Mouse (Mus musculus) layer of hippocampus, adult 11-12 months (tissue): ENCODE measurements at regions not wholly inside any gene's neighbourhood (a gene's known extent, or its start where the extent isn't known, plus 50 kb on each side); places are given as distances from the start of the nearest gene placed in this dataset.
"Not testable (repeated sequence)": the region's sequence is repeated elsewhere in the genome, so short reads cannot be mapped to it uniquely, and the experiment has no call there.

Experiments
- DNase-seq: peaks from one replicate; pipeline ENCODE4 v3.0.0; 2022; ENCODE audit warnings: low spot score

DNA sequence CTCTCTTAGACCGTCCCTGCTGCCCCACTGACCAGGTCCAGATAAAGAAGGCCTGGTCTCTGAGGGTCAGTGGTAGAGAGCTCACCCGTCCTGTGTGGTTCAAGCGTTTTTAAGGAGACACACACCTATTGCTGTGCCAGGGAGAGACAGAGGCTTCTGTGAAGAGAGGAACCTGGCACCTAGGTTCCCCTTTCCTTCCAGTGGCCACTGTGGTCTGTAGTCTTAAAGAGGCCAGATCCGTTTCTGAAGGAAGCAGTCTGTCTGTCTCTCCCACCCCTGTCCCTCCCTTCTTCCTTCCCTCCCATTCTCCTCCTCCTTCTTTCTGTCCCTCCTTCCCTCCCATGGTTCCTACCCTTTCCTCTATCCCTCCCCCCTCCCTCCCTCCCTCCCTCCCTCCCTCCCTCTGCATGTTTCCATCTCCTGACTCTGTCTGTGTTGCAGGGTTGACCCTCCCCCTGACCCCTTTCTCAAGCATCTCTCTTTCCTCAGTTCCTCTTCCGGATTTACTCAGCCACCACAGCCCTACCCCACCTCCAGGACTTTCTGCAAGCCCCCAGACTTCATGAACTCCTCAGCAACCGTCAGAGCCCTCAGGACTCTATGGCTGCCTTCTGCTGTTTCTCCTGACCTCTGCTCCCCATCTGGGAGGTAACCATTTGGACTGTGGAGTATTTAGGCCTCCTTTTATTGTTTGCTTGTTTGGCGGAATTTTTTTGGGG lies 100.1 kb upstream of the Ubl3 start:
- DNase-seq, result no peak

- no peak for DNase-seq
Measured at GRCm38 (mm10) chr5:148651736-148652135, 99.1 kb upstream of the Ubl3 start.

- DNase-seq, result not testable (repeated sequence)
Measured at GRCm38 (mm10) chr5:148649573-148649972, 97.0 kb upstream of the Ubl3 start.

DNA sequence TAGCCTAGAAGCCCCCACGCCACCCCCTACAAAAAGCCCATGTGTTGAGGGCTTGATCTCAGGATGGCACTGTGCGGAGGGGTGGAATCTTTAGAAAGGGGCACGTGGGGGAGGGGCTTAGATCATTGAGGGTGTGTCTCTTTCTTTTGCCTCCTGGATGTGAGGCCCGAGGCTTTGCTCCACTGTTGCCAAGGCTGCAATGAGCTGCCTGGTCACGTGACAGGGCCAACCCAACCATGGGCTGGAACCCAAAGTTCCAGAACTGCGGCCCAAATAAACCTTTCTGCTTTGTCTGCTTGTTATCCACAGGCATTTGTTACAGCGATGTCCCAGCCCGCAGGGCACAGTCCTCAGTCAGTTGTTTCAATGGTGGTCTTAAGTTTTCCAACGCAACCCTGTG lies 96.5 kb upstream of the Ubl3 start:
- no peak for DNase-seq

GRCm38 (mm10) chr5:148647644-148648043 lies 95.1 kb upstream of the Ubl3 start:
- no peak for DNase-seq

- DNase-seq, result no peak
Measured at GRCm38 (mm10) chr5:148645772-148646171, 93.2 kb upstream of the Ubl3 start.

- no peak for DNase-seq
Measured at GRCm38 (mm10) chr5:148645191-148645681, 92.6 kb upstream of the Ubl3 start.

GRCm38 (mm10) chr5:148644345-148644744 lies 91.8 kb upstream of the Ubl3 start:
- DNase-seq, result no peak

DNA sequence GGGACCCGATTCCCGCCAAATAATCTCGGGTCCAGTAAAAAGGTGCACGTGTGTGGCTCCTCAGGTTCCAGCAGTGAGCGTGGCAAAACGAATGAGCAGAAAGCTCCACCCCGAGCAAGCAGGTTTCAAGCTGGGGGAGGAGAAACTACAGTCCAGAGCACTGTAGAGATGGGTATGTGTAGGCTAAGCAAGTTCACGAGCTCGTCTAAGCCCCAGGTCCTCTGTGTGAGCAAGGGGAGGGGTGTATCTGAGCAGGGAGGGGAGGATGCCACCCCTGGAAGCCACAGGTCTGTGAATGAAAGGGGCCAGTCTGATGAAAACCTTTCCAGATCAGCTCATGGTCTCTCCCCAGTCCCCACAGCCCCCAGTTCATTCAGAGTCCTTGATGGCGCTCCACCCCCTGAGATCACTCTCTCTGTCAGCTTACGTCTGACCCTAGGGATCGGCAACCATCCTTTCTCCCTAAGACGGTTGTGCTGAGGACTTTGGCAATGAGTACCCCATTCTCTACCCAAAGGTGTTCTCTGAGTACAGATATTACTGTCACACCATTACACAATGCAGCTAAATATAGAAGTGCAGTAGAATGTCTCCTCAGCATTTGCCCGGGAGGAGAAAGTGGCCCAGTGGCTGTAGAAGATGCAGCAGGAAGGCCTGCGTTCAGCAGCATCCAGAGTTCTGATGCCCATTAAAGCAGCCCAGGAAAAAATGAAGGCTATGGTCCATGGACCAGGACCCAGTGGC lies 89.2 kb upstream of the Ubl3 start:
- no peak for DNase-seq

- DNase-seq, result no peak
Measured at GRCm38 (mm10) chr5:148640523-148640922, 87.9 kb upstream of the Ubl3 start.

DNA sequence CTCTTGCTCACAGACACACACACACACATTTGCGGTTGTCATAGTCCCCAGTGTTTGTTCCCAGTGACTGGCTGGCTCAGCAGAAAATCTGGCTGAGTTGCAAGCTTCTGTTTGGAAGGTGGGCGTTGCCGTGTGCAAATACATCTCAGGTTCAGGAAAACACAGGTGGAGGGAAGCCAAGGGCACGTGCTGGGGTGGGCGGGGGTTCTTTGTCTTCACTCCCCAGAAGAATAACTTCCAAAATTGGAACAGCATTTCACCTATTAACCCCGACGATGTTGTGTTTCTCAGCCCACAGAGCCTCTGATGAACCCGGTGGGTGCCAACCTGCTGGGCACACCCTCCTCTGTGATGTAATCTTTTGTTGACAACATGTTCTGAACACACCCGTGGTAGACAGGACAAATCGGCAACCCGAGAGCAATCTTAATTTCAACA lies 82.3 kb upstream of the Ubl3 start:
- peak; percentile 34 for DNase-seq

- no peak for DNase-seq
Measured at GRCm38 (mm10) chr5:148633999-148634398, 81.4 kb upstream of the Ubl3 start.

DNA sequence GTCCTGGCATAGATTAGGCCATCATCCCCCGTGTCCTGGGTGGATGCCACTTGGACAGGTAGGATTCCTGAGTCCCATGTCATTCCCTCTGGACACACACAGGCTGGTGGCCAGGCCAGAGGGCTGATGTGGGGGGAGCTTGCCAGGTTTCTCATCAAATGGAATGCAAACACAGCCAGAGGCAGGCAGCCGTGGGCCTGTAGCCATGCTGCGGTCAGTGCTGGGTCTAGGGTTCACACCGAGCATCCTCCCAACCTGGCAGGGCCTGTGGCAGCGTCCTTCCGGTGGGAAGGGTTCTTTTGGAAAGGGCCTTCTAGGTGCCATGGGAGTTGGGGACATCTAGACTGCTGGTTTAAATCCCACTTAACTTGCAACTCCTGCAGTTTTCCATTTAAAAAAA lies 80.7 kb upstream of the Ubl3 start:
- no peak for DNase-seq

- no peak for DNase-seq
Measured at GRCm38 (mm10) chr5:148632516-148633170, 80.1 kb upstream of the Ubl3 start.

DNA sequence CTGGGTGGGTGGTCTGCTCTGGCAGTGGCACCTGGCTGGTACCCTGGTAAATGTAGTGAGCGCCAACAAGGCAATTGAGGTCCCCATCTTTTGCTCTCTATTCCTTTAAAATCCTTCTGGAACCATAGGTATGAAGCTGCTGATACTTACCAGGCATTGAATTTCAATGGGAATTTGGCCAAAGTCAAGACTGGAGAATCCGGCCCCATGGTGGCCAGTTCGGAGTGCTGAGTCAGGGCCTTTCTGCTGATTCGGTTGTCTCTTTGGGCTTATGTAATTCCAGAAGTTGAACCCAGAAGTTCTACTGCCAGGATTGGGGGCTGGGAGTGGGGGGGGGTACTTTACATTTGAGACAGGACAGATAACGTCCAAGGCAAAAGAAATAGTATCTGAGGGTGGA lies 79.0 kb upstream of the Ubl3 start:
- DNase-seq, result no peak

GRCm38 (mm10) chr5:148626014-148626413 lies 73.4 kb upstream of the Ubl3 start:
- DNase-seq, result no peak

- no peak for DNase-seq
Measured at GRCm38 (mm10) chr5:148624649-148625405, 72.2 kb upstream of the Ubl3 start.

GRCm38 (mm10) chr5:148620895-148621786 lies 68.6 kb upstream of the Ubl3 start:
- DNase-seq, result peak; percentile 43

- no peak for DNase-seq
Measured at GRCm38 (mm10) chr5:148619917-148620316, 67.3 kb upstream of the Ubl3 start.

GRCm38 (mm10) chr5:148616426-148616825 lies 63.8 kb upstream of the Ubl3 start:
- DNase-seq, result no peak
